Mouse (Mus musculus): ENCODE results near the gene Tert. TPM values are rescaled to one million over a fixed set of nuclear protein-coding genes. Genes with fewer than 3 reads are reported as not detected.

Gene Tert
- polyA plus RNA-seq, 1 experiment: not detected

GRCm38 (mm10) chr13:73687601-73688000 lies 60.9 kb downstream of the Tert start:
- Histone ChIP-seq H3K36me3 (replicated peaks; ENCODE audit: low read length) (no peaks in the 10 kb centered on the region), H3K4me1 (peaks cover 28% of the 10 kb centered on the region), H3K4me3 (replicated peaks) (no peak overlapping the region), H3K9me3 (no peaks in the 10 kb centered on the region), H3K27me3 (replicated peaks) (peaks cover 70% of the 10 kb centered on the region)
- no peak for TF ChIP-seq GATA1 (IDR thresholded peaks at IDR 0.05; ENCODE audit: borderline replicate concordance, low read length)
- TF ChIP-seq FLI1 (IDR thresholded peaks at IDR 0.05; ENCODE audit: low read length): no peak

- H3K36me3 ChIP-seq (replicated peaks; ENCODE audit: low read length): no peaks in the 10 kb centered on the region
- H3K4me1 ChIP-seq: peaks cover 30% of the 10 kb centered on the region
- TF ChIP-seq GATA1 (IDR thresholded peaks at IDR 0.05; ENCODE audit: borderline replicate concordance, low read length): no peak
- no peak for TF ChIP-seq FLI1 (IDR thresholded peaks at IDR 0.05; ENCODE audit: low read length)
- no peak overlapping the region for H3K4me3 ChIP-seq (replicated peaks)
- H3K27me3 ChIP-seq (replicated peaks): peaks cover 66% of the 10 kb centered on the region
- no peaks in the 10 kb centered on the region for H3K9me3 ChIP-seq
These were observed 62.2 kb downstream of the Tert start for GRCm38 (mm10) chr13:73688934-73689333.

- TF ChIP-seq FLI1 (IDR thresholded peaks at IDR 0.05; ENCODE audit: low read length) (no peak), GATA1 (IDR thresholded peaks at IDR 0.05; ENCODE audit: borderline replicate concordance, low read length) (no peak)
- Histone ChIP-seq H3K36me3 (replicated peaks; ENCODE audit: low read length) (no peaks in the 10 kb centered on the region), H3K9me3 (no peaks in the 10 kb centered on the region), H3K27me3 (replicated peaks) (peaks cover 57% of the 10 kb centered on the region), H3K4me3 (replicated peaks) (no peak overlapping the region), H3K4me1 (peaks cover 34% of the 10 kb centered on the region)
These were observed 65.6 kb downstream of the Tert start for GRCm38 (mm10) chr13:73692249-73692868.

- Histone ChIP-seq H3K27me3 (replicated peaks) (peaks cover 51% of the 10 kb centered on the region), H3K36me3 (replicated peaks; ENCODE audit: low read length) (no peaks in the 10 kb centered on the region), H3K4me3 (replicated peaks) (no peak overlapping the region), H3K4me1 (peaks cover 33% of the 10 kb centered on the region), H3K9me3 (no peaks in the 10 kb centered on the region)
- no peak for TF ChIP-seq FLI1 (IDR thresholded peaks at IDR 0.05; ENCODE audit: low read length)
- no peak for TF ChIP-seq GATA1 (IDR thresholded peaks at IDR 0.05; ENCODE audit: borderline replicate concordance, low read length)
These were observed 66.6 kb downstream of the Tert start for GRCm38 (mm10) chr13:73693333-73693732.

- Histone ChIP-seq H3K4me3 (replicated peaks) (no peak overlapping the region), H3K4me1 (peaks cover 24% of the 10 kb centered on the region), H3K36me3 (replicated peaks; ENCODE audit: low read length) (no peaks in the 10 kb centered on the region), H3K9me3 (no peaks in the 10 kb centered on the region), H3K27me3 (replicated peaks) (peaks cover 52% of the 10 kb centered on the region)
- no peak for TF ChIP-seq FLI1 (IDR thresholded peaks at IDR 0.05; ENCODE audit: low read length)
- TF ChIP-seq GATA1 (IDR thresholded peaks at IDR 0.05; ENCODE audit: borderline replicate concordance, low read length): no peak
These were observed 68.3 kb downstream of the Tert start for GRCm38 (mm10) chr13:73694972-73695371.

- no peaks in the 10 kb centered on the region for H3K9me3 ChIP-seq
- H3K36me3 ChIP-seq (replicated peaks; ENCODE audit: low read length): no peaks in the 10 kb centered on the region
- H3K27me3 ChIP-seq (replicated peaks): peaks cover 56% of the 10 kb centered on the region
- peaks cover 23% of the 10 kb centered on the region for H3K4me1 ChIP-seq
- no peak overlapping the region for H3K4me3 ChIP-seq (replicated peaks)
- TF ChIP-seq FLI1 (IDR thresholded peaks at IDR 0.05; ENCODE audit: low read length) (no peak), GATA1 (IDR thresholded peaks at IDR 0.05; ENCODE audit: borderline replicate concordance, low read length) (no peak)
These were observed 69.8 kb downstream of the Tert start for GRCm38 (mm10) chr13:73696529-73696928.

Other genes starting within 250 kb of the Tert start
- 1.8 and 3.8 TPM in 2 replicates for gene Lpcat1, start 159.7 kb upstream of the Tert start, polyA plus RNA-seq (2012; ENCODE audit: insufficient read depth, low replicate concordance)
- gene Slc6a3, start 90.2 kb upstream of the Tert start, polyA plus RNA-seq (2012; ENCODE audit: insufficient read depth, low replicate concordance): 0.48 and 0.96 TPM in 2 replicates
- gene Clptm1l, start 22.9 kb upstream of the Tert start, polyA plus RNA-seq (2012; ENCODE audit: insufficient read depth, low replicate concordance): 17.7 and 24.9 TPM in 2 replicates
- gene Slc6a18, start 51.1 kb downstream of the Tert start, polyA plus RNA-seq (2012; ENCODE audit: insufficient read depth, low replicate concordance): not detected in 2 replicates
- not detected in 2 replicates for gene Slc6a19, start 78.0 kb downstream of the Tert start, polyA plus RNA-seq (2012; ENCODE audit: insufficient read depth, low replicate concordance)
- 0.75 and 2.8 TPM in 2 replicates for gene Slc12a7, start 106.2 kb downstream of the Tert start, polyA plus RNA-seq (2012; ENCODE audit: insufficient read depth, low replicate concordance)
- not detected in 2 replicates for gene Nkd2, start 220.7 kb downstream of the Tert start, polyA plus RNA-seq (2012; ENCODE audit: insufficient read depth, low replicate concordance)